Mouse (Mus musculus): Measurements from ENCODE around the gene Dtnb. TPM values are rescaled to one million over a fixed set of nuclear protein-coding genes. Genes with fewer than 3 reads are reported as not detected.

Dtnb gene
- polyA plus RNA-seq, 2 experiments from 2014 or later: 20.2 to 20.4 TPM

- ATAC-seq: no peak
These were observed 161.1 kb downstream of the Dtnb start for GRCm38 (mm10) chr12:3733328-3733727.

GRCm38 (mm10) chr12:3737009-3737408 is 164.8 kb downstream of the Dtnb start:
- no peak for ATAC-seq

- ATAC-seq: no peak
These were observed 166.8 kb downstream of the Dtnb start for GRCm38 (mm10) chr12:3738741-3739529.

GRCm38 (mm10) chr12:3739749-3740704 is 167.8 kb downstream of the Dtnb start:
- peak; percentile 74 for ATAC-seq

GRCm38 (mm10) chr12:3740705-3741081 is 168.5 kb downstream of the Dtnb start:
- ATAC-seq: no peak

GRCm38 (mm10) chr12:3745432-3746105 is 173.4 kb downstream of the Dtnb start:
- peak; percentile 94 for ATAC-seq

- ATAC-seq: no peak
These were observed 174.2 kb downstream of the Dtnb start for GRCm38 (mm10) chr12:3746369-3746768.

- no peak for ATAC-seq
These were observed 175.4 kb downstream of the Dtnb start for GRCm38 (mm10) chr12:3747583-3747982.

- peak; percentile 84 for ATAC-seq
These were observed 183.3 kb downstream of the Dtnb start for GRCm38 (mm10) chr12:3755522-3755921.

- ATAC-seq: no peak
These were observed 184.0 kb downstream of the Dtnb start for GRCm38 (mm10) chr12:3756216-3756615.

- no peak for ATAC-seq
These were observed 185.9 kb downstream of the Dtnb start for GRCm38 (mm10) chr12:3758127-3758526.

- peak; percentile 41 for ATAC-seq
These were observed 187.2 kb downstream of the Dtnb start for GRCm38 (mm10) chr12:3759419-3759818.

- ATAC-seq: no peak
These were observed 188.9 kb downstream of the Dtnb start for GRCm38 (mm10) chr12:3760876-3761590.

- ATAC-seq: no peak
These were observed 189.6 kb downstream of the Dtnb start for GRCm38 (mm10) chr12:3761591-3762295.

- no peak for ATAC-seq
These were observed 192.1 kb downstream of the Dtnb start for GRCm38 (mm10) chr12:3764191-3764804.

GRCm38 (mm10) chr12:3767360-3767759 is 195.2 kb downstream of the Dtnb start:
- ATAC-seq: no peak

GRCm38 (mm10) chr12:3768391-3768790 is 196.2 kb downstream of the Dtnb start:
- no peak for ATAC-seq

- no peak for ATAC-seq
These were observed 198.4 kb downstream of the Dtnb start for GRCm38 (mm10) chr12:3770546-3770945.

- no peak for ATAC-seq
These were observed 198.9 kb downstream of the Dtnb start for GRCm38 (mm10) chr12:3771080-3771479.

GRCm38 (mm10) chr12:3773643-3774042 is 201.5 kb downstream of the Dtnb start:
- ATAC-seq: no peak

GRCm38 (mm10) chr12:3776015-3776414 is 203.8 kb downstream of the Dtnb start:
- no peak for ATAC-seq

Measured in activated CD4-positive, CD25-positive, alpha-beta regulatory T cell, adult 4 months (primary cell).